Mouse (Mus musculus): ENCODE data around the gene Tnk1.

The Tnk1 gene

GRCm38 (mm10) chr11:69858113-69858998 is at the start of gene Tnk1:
Gene Tnk1 (minus strand): TSS chr11:69858730.
- DNase-seq (ENCODE audit: low spot score): no peak

GRCm38 (mm10) chr11:69904311-69904710 is 45.8 kb upstream of the Tnk1 start:
- DNase-seq (ENCODE audit: low spot score): no peak

GRCm38 (mm10) chr11:69902972-69903371 is 44.4 kb upstream of the Tnk1 start:
- no peak for DNase-seq (ENCODE audit: low spot score)

DNA sequence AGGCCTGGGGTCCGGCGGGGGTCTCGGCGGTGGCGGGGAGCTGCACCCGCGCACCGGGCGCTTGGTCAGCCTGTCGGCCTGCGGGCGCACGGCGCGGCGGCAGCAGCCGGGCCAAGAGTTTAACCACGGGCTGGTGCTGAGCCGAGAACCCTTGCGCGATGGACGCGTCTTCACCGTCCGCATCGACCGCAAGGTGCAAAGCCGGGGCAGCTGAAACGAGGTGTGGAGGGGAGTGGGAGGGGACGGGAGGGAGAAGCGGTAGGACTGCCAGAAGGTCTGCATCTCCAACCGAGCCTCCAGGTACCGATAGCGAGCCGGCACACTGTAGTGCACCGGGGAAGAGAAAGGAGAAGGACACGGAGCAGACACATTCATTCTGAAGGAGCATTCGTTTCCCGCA is 43.5 kb upstream of the Tnk1 start:
- no peak for DNase-seq (ENCODE audit: low spot score)

DNA sequence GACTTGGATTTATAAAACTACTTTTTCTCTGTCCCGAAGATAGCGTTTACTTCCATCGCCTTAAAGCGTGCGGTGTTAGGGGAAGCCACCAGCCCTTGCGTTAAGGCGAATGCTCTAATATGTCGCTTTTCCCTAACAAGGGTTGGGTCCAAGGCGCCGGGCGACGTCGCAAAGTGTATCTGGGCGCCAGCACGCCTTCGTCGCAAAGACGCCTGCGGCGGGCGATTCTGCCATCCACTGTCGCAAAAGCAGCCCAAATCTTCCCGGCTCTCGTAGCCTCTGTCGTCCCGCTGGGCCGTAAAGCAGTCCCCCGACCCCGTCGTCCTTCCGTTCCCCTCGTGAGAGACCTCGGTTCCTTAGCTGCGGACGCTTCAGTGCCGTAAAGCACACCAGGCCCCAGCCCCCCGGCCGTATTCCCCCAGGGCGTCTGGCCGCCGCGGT is 42.9 kb upstream of the Tnk1 start:
- peak; percentile 92 for DNase-seq (ENCODE audit: low spot score)

- DNase-seq (ENCODE audit: low spot score): peak; percentile 84
Measured at GRCm38 (mm10) chr11:69900471-69901405, 42.2 kb upstream of the Tnk1 start, which contains the start of the genes 2810408A11Rik and Neurl4. Gene 2810408A11Rik (minus strand): TSS chr11:69900987. Gene Neurl4 (plus strand): TSS chr11:69901072.

GRCm38 (mm10) chr11:69899870-69900269 is 41.3 kb upstream of the Tnk1 start:
- no peak for DNase-seq (ENCODE audit: low spot score)

DNA sequence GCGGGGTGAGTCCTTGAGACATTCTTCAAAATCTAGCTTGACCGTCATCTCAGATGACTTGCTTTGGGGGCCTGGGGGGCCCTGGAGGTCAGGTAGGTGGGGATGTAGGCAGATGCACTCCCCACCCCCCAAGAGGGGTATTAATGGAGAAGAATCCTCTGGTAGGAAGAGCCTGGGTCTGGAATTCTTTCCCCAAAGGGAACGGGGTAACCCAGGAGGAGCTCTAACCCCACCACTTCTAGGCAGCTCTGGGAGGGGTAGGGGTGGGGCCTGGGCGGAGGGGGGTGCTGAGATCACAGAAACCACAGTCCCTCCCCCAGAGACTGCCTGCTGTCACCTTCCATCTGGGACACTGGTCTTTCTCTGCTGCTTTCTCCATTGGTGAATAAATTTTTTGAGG is 36.8 kb upstream of the Tnk1 start, which contains the start of gene Acap1:
TSS of gene Acap1 (minus strand) at position 249 of the 400 bp plus-strand sequence.
- no peak for DNase-seq (ENCODE audit: low spot score)

DNA sequence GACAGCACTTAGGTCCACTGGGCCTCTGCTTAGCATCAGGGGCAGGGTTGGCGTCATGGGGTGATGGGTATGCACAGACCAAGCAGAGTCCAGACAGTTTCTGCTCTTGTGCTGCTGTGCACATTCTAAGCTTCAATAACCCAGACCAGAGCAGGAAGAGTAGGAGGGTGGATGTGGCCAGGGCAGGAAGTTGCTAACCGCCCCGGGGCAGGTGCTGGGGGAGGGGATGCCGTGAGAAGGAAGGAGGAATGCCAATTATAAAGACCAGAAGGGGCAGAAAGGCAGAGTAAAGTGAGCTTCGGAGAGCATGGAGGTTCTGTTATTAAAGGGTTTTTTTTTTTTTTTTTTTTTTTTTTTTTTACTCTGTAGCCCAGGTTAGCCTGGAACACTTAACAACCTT is 36.1 kb upstream of the Tnk1 start:
- DNase-seq (ENCODE audit: low spot score): no peak

DNA sequence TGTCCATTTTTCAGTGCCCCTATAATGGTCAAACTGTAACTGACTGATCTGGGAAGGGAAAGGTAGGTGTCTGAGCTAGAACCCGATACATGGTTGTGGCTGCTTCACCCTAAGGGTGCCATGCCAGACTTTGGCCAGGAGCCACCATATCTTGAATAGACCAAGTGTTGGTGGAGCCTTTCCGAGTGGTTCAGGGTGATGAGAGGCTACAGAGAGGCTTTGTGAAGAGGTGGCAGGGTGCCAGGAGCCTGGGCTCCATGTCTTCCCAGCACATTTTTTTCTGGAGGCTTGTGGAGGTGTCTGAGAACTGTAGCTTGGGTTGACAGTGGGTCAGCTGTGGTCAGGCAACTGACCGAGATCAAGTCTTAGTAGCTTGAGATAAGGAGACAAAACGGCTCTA is 33.0 kb upstream of the Tnk1 start:
- DNase-seq (ENCODE audit: low spot score): no peak

DNA sequence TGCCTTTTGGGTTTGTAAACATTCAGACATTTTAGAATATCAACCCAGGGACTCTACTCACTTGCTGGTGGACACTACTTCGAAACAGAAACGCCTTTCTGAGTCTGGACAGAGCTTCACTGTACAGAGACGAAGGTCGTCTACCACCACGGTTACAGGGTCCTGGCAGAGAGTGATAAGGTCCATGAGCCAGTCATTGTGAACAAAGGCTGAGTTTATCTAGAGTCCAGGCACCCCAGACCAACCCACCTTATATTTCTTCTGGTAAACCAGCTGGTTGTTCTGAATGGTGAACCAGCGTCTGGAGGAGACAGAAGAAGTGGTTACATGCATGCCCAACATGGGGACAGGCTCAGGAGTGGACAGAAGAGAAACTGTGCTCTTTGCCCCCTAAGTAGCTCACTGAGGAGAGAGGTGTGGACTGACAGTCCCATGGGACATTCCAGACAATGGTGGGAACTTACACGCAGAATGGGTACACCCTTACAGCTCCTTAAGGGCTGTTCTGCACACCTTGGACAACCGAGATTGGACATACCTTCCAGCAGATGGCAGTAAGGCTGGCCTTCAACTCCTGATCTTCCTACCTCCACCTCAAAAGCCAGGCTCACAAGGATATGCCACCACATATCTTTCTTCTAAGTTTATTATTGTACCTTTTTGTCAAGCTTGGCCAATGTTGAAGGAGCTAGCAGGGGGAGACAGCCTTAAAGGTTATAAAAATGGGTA is 28.5 kb upstream of the Tnk1 start:
- DNase-seq (ENCODE audit: low spot score): no peak

GRCm38 (mm10) chr11:69884663-69885062 is 26.1 kb upstream of the Tnk1 start:
- DNase-seq (ENCODE audit: low spot score): no peak

DNA sequence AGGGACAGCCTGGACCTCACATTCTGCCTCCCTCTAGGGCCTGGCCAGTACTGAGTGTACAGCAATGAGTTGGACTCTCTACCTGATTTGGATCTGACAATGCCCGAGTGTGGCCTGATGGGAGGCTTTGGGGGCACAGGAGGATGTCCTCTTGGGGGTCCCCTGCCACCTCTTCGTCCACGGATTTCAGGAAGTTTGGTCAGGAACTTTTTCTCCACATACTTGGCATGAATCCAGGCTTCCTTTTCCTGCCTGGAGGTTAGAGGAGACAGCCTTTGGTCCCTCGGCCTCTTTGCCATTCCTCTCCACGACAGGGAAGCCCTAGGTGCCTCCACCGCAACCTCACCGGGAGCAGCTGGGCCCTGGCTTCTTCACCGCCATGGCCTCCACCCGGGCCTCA is 25.7 kb upstream of the Tnk1 start:
- no peak for DNase-seq (ENCODE audit: low spot score)

DNA sequence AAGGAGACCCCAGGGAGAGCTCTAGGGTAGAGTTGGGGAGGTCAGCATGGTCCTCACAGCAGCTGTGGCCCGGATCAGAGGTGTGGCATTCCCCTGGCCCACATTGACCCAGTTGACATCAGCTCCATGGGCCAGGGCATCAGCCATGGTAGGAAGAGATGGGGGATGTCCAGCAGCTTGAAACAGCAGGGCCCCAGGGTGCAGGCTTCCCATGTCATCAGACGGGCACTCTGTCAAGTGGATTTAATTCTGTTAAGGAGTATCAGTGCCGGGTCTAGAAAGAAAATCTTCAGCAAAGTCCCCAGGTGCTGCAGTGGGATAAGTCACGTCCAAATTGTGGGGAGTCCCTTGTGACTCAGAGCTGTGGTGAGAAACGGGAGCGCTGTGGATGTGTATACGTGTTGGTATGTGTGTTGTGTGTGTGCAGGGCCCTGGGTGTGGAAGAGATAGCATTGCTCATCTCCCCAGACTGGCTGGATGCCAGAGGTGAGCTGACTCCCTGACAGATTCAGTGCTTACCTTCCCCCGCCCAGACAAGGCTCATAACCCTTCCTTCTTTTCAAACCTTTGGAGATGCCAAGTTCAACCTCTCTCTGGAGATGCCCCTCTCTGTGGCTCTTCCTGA is 25.1 kb upstream of the Tnk1 start:
- no peak for DNase-seq (ENCODE audit: low spot score)

DNA sequence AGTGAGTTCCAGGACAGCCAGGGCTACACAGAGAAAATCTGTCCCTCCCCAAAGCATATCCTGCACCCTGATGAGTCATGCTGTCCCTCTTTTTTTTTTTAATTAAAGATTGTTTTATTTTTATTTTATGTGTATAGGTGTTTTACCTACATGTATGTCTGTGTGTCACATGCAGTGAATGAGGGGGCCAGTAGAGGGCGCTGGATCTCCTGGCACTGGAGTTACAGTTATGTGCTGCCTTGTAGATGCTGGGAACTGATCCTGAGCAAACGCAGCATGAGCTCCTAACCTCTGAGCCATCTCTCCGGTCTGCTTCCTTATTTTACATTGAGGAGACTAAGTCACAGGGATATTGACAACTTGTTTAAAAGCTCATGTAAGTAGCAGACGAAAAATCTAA is 24.5 kb upstream of the Tnk1 start:
- DNase-seq (ENCODE audit: low spot score): no peak

GRCm38 (mm10) chr11:69881787-69882670 is 23.5 kb upstream of the Tnk1 start:
- DNase-seq (ENCODE audit: low spot score): no peak

DNA sequence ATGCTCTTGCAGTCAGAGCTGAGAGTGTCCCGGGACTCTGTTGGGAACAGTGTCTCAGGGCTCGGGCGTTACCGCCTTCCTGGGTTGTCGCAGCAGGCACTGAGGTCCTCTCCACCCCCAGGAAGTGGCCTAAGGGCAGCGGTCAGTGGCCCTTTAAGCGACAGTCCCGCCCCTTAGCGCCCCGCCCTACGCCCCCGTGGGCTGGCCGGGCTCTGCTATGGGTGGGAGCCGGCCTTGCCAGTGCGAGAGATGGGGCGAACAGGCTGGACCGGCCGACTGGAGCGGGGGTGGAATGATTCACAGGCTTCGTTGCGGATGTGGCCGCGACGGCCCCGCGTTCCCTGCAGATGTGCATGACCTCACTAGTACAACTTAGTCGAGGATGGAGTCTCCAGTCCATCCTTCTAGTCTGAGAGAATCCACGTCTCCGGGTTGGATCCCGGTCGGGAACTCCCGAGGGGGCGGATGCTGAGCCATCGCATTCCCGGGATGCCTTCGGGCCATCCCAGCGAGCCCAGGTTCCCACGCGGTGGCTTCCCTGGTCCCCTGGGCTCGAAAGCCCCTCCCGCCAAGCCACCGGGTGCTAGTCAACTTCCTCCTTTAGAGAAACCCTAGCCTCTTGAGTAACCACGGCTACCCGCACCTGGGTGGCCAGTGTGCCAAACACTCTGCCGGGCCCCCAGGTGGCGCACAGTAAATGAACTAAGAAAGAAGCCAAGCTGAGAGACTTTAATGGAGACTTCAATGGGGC is 22.5 kb upstream of the Tnk1 start, which contains the start of gene Kctd11:
TSS of gene Kctd11 (minus strand) at position 554 of the 751 bp plus-strand sequence.
- DNase-seq (ENCODE audit: low spot score): no peak

GRCm38 (mm10) chr11:69880506-69880852 is 21.9 kb upstream of the Tnk1 start:
- DNase-seq (ENCODE audit: low spot score): no peak

DNA sequence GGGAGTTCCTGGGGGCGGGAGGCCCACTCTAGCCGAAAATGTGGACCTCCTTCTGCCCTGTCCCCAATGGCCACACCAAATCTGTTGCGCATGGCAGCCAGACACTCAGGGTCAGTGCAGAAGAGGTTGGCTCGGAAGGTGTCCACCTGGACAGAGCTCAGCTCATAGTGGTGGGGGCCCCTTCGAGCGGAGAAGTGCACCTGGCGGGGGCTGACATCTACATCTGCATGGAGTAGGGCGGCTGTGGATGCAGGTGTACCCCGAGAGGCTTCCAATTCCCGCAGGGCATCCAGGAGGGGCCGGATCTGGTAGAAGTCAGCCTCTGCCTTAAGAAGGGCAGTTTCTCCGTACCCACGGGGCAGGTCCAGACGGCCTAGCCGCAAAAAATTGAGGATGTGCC is 21.2 kb upstream of the Tnk1 start:
- no peak for DNase-seq (ENCODE audit: low spot score)

DNA sequence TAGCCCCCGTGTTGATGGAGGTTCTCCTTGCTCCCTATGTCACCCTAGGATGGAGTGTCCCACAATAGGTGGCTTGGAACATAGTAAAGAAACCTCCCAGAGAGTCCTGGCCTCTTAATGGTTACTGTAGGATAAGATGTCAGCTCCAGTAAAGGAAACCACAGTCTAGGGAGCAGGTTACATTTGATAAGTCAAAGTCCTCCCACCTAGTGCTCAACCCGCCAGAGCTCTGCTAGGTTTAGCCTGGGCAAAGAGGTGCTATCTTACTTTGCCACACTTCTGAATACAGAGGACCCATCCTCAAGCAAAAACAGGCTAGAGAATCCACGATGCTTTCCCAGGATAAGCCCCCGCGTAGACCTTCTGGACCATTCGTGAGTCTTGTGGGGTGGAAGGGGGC is 20.4 kb upstream of the Tnk1 start:
- no peak for DNase-seq (ENCODE audit: low spot score)

Measured in layer of hippocampus, adult 9-10 months (tissue).